Mouse (Mus musculus): Measurements from ENCODE around the gene Ythdf1. TPM values are rescaled to one million over a fixed set of nuclear protein-coding genes. Genes with fewer than 3 reads are reported as not detected.

Ythdf1 gene
- polyA plus RNA-seq, 1 experiment from 2014 or later, result 72.6 TPM

- Histone ChIP-seq H3K27ac (no peak overlapping the region), H3K4me1 (peaks cover 16% of the 10 kb centered on the region), H3K9me3 (no peaks in the 10 kb centered on the region), H3K4me2 (replicated peaks) (no peak overlapping the region), H3K27me3 (0 out of 2 replicates have a peak, but pooled peaks cover 16% of the 10 kb centered on the region), H3K36me3 (no peaks in the 10 kb centered on the region), H3K9ac (no peak overlapping the region), H3K4me3 (no peak overlapping the region)
- 8% methylated on average over 1 of the region's 1 CpGs for WGBS
- no peak for ATAC-seq (ENCODE audit: insufficient number of reproducible peaks, insufficient read depth, low FRiP score, low TSS enrichment)
Measured at GRCm38 (mm10) chr2:180949947-180950346, 29.2 kb upstream of the Ythdf1 start.

GRCm38 (mm10) chr2:180941869-180942268 lies 21.1 kb upstream of the Ythdf1 start:
- no peak for ATAC-seq (ENCODE audit: insufficient number of reproducible peaks, insufficient read depth, low FRiP score, low TSS enrichment)
- H3K4me3 ChIP-seq, result no peak overlapping the region

GRCm38 (mm10) chr2:180940187-180940586 lies 19.4 kb upstream of the Ythdf1 start:
- Histone ChIP-seq H3K4me1 (no peaks in the 10 kb centered on the region), H3K27me3 (no peaks in the 10 kb centered on the region), H3K4me2 (replicated peaks) (no peak overlapping the region), H3K9ac (no peak overlapping the region), H3K27ac (no peak overlapping the region), H3K9me3 (no peaks in the 10 kb centered on the region), H3K36me3 (no peaks in the 10 kb centered on the region), H3K4me3 (no peak overlapping the region)
- ATAC-seq (ENCODE audit: insufficient number of reproducible peaks, insufficient read depth, low FRiP score, low TSS enrichment), result no peak

More at GRCm38 (mm10) chr2:180941869-180942268, 21.1 kb upstream of the Ythdf1 start:
- H3K27ac ChIP-seq, result no peak overlapping the region
- no peaks in the 10 kb centered on the region for H3K27me3 ChIP-seq
- no peaks in the 10 kb centered on the region for H3K36me3 ChIP-seq
- no peak overlapping the region for H3K4me2 ChIP-seq (replicated peaks)
- H3K9ac ChIP-seq, result no peak overlapping the region
- no peaks in the 10 kb centered on the region for H3K9me3 ChIP-seq
- no peaks in the 10 kb centered on the region for H3K4me1 ChIP-seq

- 74% methylated on average over 1 of the region's 1 CpGs for WGBS
- no peak overlapping the region for H3K27ac ChIP-seq
- no peak overlapping the region for H3K9ac ChIP-seq
- H3K4me1 ChIP-seq, result 0 out of 2 replicates have a peak, but pooled peaks cover 3% of the 10 kb centered on the region
- no peaks in the 10 kb centered on the region for H3K27me3 ChIP-seq
- no peak overlapping the region for H3K4me3 ChIP-seq
- no peak for ATAC-seq (ENCODE audit: insufficient number of reproducible peaks, insufficient read depth, low FRiP score, low TSS enrichment)
- H3K9me3 ChIP-seq, result no peaks in the 10 kb centered on the region
- no peaks in the 10 kb centered on the region for H3K36me3 ChIP-seq
- H3K4me2 ChIP-seq (replicated peaks), result no peak overlapping the region
Measured at GRCm38 (mm10) chr2:180932418-180932817, 11.7 kb upstream of the Ythdf1 start.

GRCm38 (mm10) chr2:180928723-180929122 lies 8.0 kb upstream of the Ythdf1 start, which contains the start of gene Birc7:
Birc7 (plus strand) TSS chr2:180929023.
- Histone ChIP-seq H3K9me3 (no peaks in the 10 kb centered on the region), H3K9ac (no peak within 1 kb of the TSS), H3K4me1 (0 out of 2 replicates have a peak, but pooled peaks cover 3% of the 10 kb centered on the region), H3K27ac (no peak within 1 kb of the TSS), H3K4me3 (no peak within 1 kb of the TSS), H3K4me2 (replicated peaks) (no peak within 1 kb of the TSS), H3K36me3 (no peaks in the 10 kb centered on the region), H3K27me3 (no peaks in the 10 kb centered on the region)
- ATAC-seq (ENCODE audit: insufficient number of reproducible peaks, insufficient read depth, low FRiP score, low TSS enrichment), result no peak
- 46% methylated on average over 4 of the region's 4 CpGs for WGBS

- H3K4me2 ChIP-seq (replicated peaks), result no peak overlapping the region
- H3K27me3 ChIP-seq, result no peaks in the 10 kb centered on the region
- no peaks in the 10 kb centered on the region for H3K36me3 ChIP-seq
- 6% methylated on average over 4 of the region's 4 CpGs for WGBS
- H3K27ac ChIP-seq, result no peak overlapping the region
- H3K9me3 ChIP-seq, result no peaks in the 10 kb centered on the region
- H3K4me3 ChIP-seq, result no peak overlapping the region
- no peaks in the 10 kb centered on the region for H3K4me1 ChIP-seq
- ATAC-seq (ENCODE audit: insufficient number of reproducible peaks, insufficient read depth, low FRiP score, low TSS enrichment), result no peak
- H3K9ac ChIP-seq, result no peak overlapping the region
Measured at GRCm38 (mm10) chr2:180925176-180925575, 4.4 kb upstream of the Ythdf1 start.

- no peak overlapping the region for H3K27ac ChIP-seq
- H3K9ac ChIP-seq, result no peak overlapping the region
- peaks cover 8% of the 10 kb centered on the region; the same call in 1 of the 2 replicates for H3K36me3 ChIP-seq
- H3K27me3 ChIP-seq, result no peaks in the 10 kb centered on the region
- H3K4me1 ChIP-seq, result peaks cover 7% of the 10 kb centered on the region; the same call in 1 of the 2 replicates
- no peak overlapping the region for H3K4me3 ChIP-seq
- H3K9me3 ChIP-seq, result no peaks in the 10 kb centered on the region
- no peak overlapping the region for H3K4me2 ChIP-seq (replicated peaks)
- 87% methylated on average over 6 of the region's 6 CpGs for WGBS
- no peak for ATAC-seq (ENCODE audit: insufficient number of reproducible peaks, insufficient read depth, low FRiP score, low TSS enrichment)
Measured at GRCm38 (mm10) chr2:180922739-180923138, 2.0 kb upstream of the Ythdf1 start.

GRCm38 (mm10) chr2:180919913-180920809 lies 588 bp downstream of the Ythdf1 start:
- H3K27ac ChIP-seq, result peak overlapping the region; percentile 83
- H3K27me3 ChIP-seq, result no peaks in the 10 kb centered on the region
- WGBS, result under 1% methylated on average over 61 of the region's 61 CpGs
- ATAC-seq (ENCODE audit: insufficient number of reproducible peaks, insufficient read depth, low FRiP score, low TSS enrichment), result peak; percentile 32
- H3K9me3 ChIP-seq, result no peaks in the 10 kb centered on the region
- peak overlapping the region; percentile 99 for H3K9ac ChIP-seq
- peaks cover 20% of the 10 kb centered on the region for H3K4me1 ChIP-seq
- peaks cover 21% of the 10 kb centered on the region; the same call in 1 of the 2 replicates for H3K36me3 ChIP-seq
- peak overlapping the region; percentile 98 for H3K4me3 ChIP-seq
- H3K4me2 ChIP-seq (replicated peaks), result peak overlapping the region; percentile 79

GRCm38 (mm10) chr2:180915886-180916433 lies 4.8 kb downstream of the Ythdf1 start:
- peaks cover 20% of the 10 kb centered on the region for H3K4me1 ChIP-seq
- H3K9ac ChIP-seq, result no peak overlapping the region
- no peaks in the 10 kb centered on the region for H3K9me3 ChIP-seq
- peaks cover 58% of the 10 kb centered on the region for H3K36me3 ChIP-seq
- no peak overlapping the region for H3K27ac ChIP-seq
- no peak overlapping the region for H3K4me3 ChIP-seq
- H3K27me3 ChIP-seq, result no peaks in the 10 kb centered on the region
- no peak for ATAC-seq (ENCODE audit: insufficient number of reproducible peaks, insufficient read depth, low FRiP score, low TSS enrichment)
- H3K4me2 ChIP-seq (replicated peaks), result no peak overlapping the region
- WGBS, result 62% methylated on average over 3 of the region's 3 CpGs

GRCm38 (mm10) chr2:180910928-180911327 lies 9.8 kb downstream of the Ythdf1 start:
- WGBS, result 95% methylated on average over 12 of the region's 12 CpGs
- no peak overlapping the region for H3K4me2 ChIP-seq (replicated peaks)
- no peaks in the 10 kb centered on the region for H3K27me3 ChIP-seq
- no peaks in the 10 kb centered on the region for H3K9me3 ChIP-seq
- H3K4me1 ChIP-seq, result peaks cover 5% of the 10 kb centered on the region
- H3K36me3 ChIP-seq, result peaks cover 78% of the 10 kb centered on the region
- H3K9ac ChIP-seq, result no peak overlapping the region
- H3K4me3 ChIP-seq, result no peak overlapping the region
- H3K27ac ChIP-seq, result no peak overlapping the region
- no peak for ATAC-seq (ENCODE audit: insufficient number of reproducible peaks, insufficient read depth, low FRiP score, low TSS enrichment)

DNA sequence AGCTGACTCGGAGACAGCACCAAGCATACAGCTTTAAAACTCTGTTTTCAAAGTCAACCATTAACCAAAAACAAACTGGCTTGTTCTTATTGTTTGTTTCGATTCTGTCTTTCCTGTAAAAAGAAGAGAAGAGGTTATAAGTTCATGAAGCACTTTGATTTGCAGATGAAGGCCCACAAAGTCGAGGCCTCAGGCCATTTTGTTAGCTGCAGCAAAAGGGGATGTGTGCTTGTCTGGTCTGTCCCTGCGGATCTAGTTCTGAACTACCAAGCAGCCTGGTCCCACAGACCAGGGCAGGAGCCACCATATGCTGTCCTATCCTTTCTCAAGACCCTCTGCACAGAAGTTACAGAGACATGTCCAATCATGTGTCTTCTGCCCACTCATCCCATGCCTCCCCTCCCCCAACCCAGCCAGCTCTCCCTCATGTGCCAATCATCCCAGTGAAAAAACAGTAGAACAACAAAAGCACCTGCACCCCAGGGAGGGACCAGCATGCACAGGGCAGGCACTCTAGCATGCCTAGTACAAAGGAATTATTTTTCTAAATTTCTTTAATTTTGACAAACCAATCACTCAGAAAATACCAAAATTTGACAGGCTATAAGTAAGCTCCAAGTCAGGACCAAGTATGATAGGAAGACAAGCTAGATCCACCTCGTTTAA lies 15.1 kb downstream of the Ythdf1 start:
- WGBS, result 66% methylated on average over 5 of the region's 5 CpGs
- no peak for ATAC-seq (ENCODE audit: insufficient number of reproducible peaks, insufficient read depth, low FRiP score, low TSS enrichment)
- H3K27ac ChIP-seq, result no peak overlapping the region

More for the DNA sequence above, 15.1 kb downstream of the Ythdf1 start:
- no peaks in the 10 kb centered on the region for H3K4me1 ChIP-seq
- H3K4me2 ChIP-seq (replicated peaks), result no peak overlapping the region
- H3K9ac ChIP-seq, result no peak overlapping the region
- H3K4me3 ChIP-seq, result no peak overlapping the region
- peaks cover 39% of the 10 kb centered on the region for H3K36me3 ChIP-seq
- H3K27me3 ChIP-seq, result no peaks in the 10 kb centered on the region
- H3K9me3 ChIP-seq, result no peaks in the 10 kb centered on the region
